Mouse (Mus musculus) central nervous system, embryonic 14 days (tissue): ENCODE data around the gene Pitpnm1. TPM values are rescaled to one million over a fixed set of nuclear protein-coding genes. Genes with fewer than 3 reads are reported as not detected.

Source experiments
- polyA plus RNA-seq: library from polyadenylated mRNA; depleted of rRNA; stranded (reverse); fragments of >200 nt; gene quantifications from 2 replicates; pipeline ENCODE4 v1.2.3, GENCODE M21; 2012; rRNA removed

The Pitpnm1 gene
- polyA plus RNA-seq, result 112 and 116 TPM in 2 replicates

GRCm38 (mm10) chr19:4099837-4100717 lies at the start of gene Pitpnm1:
Gene Pitpnm1 (plus strand): TSS chr19:4099998.

DNA sequence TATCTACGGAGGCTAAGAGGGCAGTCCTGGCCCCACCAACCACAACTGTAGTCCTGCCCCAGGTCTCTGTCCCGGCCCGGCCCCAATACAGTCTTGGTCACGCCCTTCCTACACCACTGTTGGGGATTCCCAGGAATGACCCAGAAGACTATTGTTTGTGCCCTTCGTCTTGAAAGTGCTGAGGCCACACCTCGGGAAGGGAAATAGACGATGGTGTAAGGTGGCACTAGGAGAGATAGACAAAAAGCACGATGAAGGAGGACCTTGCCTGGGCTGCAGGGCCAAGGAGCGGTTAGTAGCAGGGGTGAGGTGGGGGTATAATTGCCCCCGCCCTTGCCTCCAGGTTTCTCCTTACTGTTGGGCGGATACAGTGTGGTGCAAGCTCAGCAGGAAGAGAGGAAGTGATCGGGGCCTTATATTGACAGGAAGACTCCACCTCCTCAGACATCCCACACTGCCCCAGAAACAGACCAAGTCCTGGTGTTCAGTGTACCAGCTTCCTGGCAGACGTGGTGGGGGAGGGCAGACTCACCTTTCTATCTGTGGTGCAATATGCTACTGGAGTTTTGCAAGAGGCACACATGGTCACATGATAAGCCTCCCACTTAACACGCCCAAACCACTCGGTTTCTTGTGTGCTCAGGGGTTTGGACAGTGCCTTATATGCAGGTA lies 40.6 kb upstream of the Pitpnm1 start, which contains the start of gene Gstp3:
Gstp3 (minus strand) TSS at position 501 of the 672 bp plus-strand sequence.

DNA sequence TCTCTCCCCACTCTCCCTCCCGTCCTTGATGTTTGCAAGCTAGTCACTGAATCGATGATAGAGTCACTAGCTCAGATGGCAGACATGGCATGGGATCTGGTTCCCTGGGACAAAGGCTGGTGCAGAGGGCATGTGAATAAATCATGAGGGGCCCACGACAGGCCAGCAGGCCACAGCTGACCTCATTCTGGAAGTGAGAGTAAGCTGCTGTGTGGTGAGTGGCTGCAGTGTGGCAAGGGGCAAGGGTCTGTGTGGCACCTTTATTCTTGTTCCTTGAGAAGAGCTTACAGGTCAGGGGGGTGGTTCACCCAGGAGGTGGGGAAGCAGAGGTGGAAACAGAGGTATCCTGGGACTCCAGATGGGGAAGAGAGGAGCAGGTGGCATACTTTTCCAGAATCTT lies 18.4 kb upstream of the Pitpnm1 start, which contains the start of gene Cabp2:
Cabp2 (plus strand) TSS at position 185 of the 400 bp plus-strand sequence.

GRCm38 (mm10) chr19:4096642-4097440 lies 3.0 kb upstream of the Pitpnm1 start, which contains the start of gene Cdk2ap2:
Gene Cdk2ap2 (plus strand): TSS chr19:4097182.

DNA sequence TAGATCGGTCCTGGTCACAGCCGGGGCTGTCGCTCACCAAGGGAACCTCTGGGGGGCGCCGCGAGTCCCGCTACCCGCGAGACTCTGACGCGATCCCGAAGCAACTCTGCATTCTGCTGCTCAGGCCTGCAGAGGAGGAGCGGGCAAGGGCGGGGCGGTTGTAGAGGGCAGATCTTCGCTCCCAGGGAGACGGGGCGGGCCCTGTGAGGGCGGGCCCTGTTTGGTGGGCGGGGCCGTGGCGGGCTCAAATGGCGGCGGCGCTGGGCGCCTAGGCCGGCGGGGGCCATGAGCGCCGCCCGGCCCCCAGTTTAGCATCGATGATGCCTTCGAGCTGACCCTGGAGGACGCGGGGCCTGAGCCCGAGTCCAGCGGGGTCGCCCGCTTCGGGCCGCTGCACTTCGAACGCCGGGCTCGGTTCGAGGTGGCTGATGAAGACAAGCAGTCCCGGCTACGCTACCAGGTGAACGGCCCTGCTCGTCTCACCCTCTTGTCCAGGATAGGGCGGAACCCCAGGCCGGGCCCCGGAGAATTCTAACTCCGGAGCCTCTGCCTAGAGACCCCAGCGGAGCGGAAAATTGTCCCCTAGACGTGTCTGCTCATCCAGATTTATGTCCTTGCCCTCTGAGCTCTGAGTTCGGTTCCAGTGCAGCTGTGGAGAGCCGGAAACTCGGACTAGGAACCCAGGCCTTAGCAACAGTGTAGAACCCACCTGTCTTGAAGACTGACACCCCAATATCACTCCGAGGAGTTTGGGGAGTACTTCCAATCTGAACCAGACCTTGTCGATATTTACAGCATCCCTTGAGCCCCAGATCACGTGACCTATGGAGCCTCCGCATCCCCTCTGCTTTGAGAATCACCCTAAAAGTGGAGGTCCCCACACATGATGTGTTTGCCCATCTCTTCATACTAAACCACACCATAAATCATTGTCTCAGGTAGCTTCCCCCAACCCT lies 26.2 kb downstream of the Pitpnm1 start, which contains the start of gene Aip:
Aip (minus strand) TSS at position 118 of the 956 bp plus-strand sequence.

DNA sequence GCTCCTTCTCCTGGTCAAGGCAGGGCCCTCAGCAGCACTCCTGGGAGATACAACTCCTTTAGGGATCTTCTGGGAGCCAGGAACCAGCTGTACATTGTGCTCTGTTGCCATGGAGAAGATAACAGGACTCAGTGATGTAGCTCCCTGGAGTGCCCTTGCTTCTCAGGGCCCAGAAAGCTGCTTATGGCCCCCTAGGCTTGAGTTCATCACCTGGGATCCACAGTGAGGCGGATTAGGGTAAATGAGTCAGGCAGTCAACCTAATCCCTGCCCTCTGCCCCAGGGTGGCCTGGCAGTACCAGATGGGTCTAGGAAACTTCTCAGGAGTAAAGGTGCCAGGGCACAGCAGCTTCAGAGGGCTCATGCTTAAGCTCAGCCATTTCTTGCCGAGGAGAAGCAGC lies 39.6 kb downstream of the Pitpnm1 start, which contains the start of gene Gpr152:
Gpr152 (plus strand) TSS at position 342 of the 400 bp plus-strand sequence.

DNA sequence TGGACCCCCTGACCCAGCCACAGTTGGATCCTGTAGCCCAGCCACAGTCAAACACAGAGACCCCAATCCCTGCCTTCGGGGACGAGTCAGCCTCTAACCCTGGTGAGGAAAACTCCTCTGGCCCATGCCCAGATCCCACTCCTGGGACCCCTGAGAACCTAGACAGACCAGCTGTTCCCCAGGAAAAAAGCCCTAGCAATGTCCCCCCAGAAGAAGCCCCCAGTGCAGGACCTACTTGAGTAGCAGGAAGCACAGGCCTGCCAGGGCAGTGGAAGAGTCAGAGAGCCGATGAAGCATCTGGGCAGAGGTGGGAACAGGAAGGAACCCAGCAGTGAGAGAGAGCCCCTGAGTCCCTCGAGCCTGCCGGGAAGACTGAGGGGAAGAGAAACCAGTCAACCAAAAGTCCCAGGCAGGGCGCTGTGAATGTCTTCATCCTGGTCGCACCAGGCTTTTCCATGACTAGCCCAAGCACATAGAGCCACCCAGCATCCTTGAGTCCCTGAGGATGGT lies 44.0 kb downstream of the Pitpnm1 start, which contains the start of gene Cabp4:
Cabp4 (minus strand) TSS at position 275 of the 510 bp plus-strand sequence.

DNA sequence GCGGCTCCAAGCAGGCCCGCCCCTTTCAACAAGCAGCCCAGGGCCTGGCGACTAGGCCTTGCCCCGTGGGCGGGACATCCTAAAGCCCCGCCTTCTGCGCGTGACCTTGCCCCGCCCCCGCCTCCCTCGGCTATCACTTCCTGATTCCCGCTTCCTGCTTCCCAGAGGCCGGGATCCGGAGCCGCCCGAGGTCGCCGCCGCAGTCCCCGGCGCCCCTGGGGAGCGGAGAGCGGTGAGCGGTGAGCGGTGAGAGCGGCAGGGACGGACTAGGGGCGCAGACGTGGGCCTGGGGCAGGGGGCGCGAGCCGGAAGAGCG lies 48.7 kb downstream of the Pitpnm1 start, which contains the start of gene Coro1b:
Coro1b (plus strand) TSS at position 129 of the 316 bp plus-strand sequence.

GRCm38 (mm10) chr19:4153232-4153654 lies 53.4 kb downstream of the Pitpnm1 start, which contains the start of gene Ptprcap:
Gene Ptprcap (plus strand): TSS chr19:4153604.

GRCm38 (mm10) chr19:4162646-4163542 lies 63.1 kb downstream of the Pitpnm1 start, which contains the start of gene Rps6kb2:
Gene Rps6kb2 (minus strand): TSS chr19:4163354.

Other genes with a start within 250 kb of the Pitpnm1 start
- 83.3 and 86.1 TPM in 2 replicates for gene Chka, start 248.2 kb upstream of the Pitpnm1 start, polyA plus RNA-seq
- 48.5 and 61.6 TPM in 2 replicates for gene Tcirg1, start 192.9 kb upstream of the Pitpnm1 start, polyA plus RNA-seq
- gene Ndufs8, start 187.2 kb upstream of the Pitpnm1 start, polyA plus RNA-seq, result 173 and 186 TPM in 2 replicates
- 1.7 and 1.8 TPM in 2 replicates for gene Aldh3b1, start 170.2 kb upstream of the Pitpnm1 start, polyA plus RNA-seq
- gene Unc93b1, start 164.8 kb upstream of the Pitpnm1 start, polyA plus RNA-seq, result 14.5 and 15.1 TPM in 2 replicates
- 0.05 TPM in 1 of 2 replicates, not detected in the other for gene Aldh3b3, start 141.4 kb upstream of the Pitpnm1 start, polyA plus RNA-seq
- 0.32 and 1.8 TPM in 2 replicates for gene Aldh3b2, start 127.7 kb upstream of the Pitpnm1 start, polyA plus RNA-seq
- gene Acy3, start 113.4 kb upstream of the Pitpnm1 start, polyA plus RNA-seq, result 2.3 and 3.3 TPM in 2 replicates
- 0.05 and 0.21 TPM in 2 replicates for gene Tbx10, start 107.2 kb upstream of the Pitpnm1 start, polyA plus RNA-seq
- gene Nudt8, start 99.4 kb upstream of the Pitpnm1 start, polyA plus RNA-seq, result 14.7 and 17.5 TPM in 2 replicates
- 9.0 and 9.6 TPM in 2 replicates for gene Gm49405, start 99.4 kb upstream of the Pitpnm1 start, polyA plus RNA-seq
- gene Doc2g, start 96.7 kb upstream of the Pitpnm1 start, polyA plus RNA-seq, result 23.9 and 25.6 TPM in 2 replicates
- 172 and 187 TPM in 2 replicates for gene Ndufv1, start 87.2 kb upstream of the Pitpnm1 start, polyA plus RNA-seq
- 226 and 263 TPM in 2 replicates for gene Gstp1, start 62.0 kb upstream of the Pitpnm1 start, polyA plus RNA-seq
- gene Gstp2, start 54.0 kb upstream of the Pitpnm1 start, polyA plus RNA-seq, result 1.2 and 5.2 TPM in 2 replicates
- gene Gstp3, start 40.4 kb upstream of the Pitpnm1 start, polyA plus RNA-seq, result 0.38 TPM in 1 of 2 replicates, not detected in the other
- gene Cabp2, start 18.4 kb upstream of the Pitpnm1 start, polyA plus RNA-seq, result not detected in 2 replicates
- gene Cdk2ap2, start 2.8 kb upstream of the Pitpnm1 start, polyA plus RNA-seq, result 51.1 and 56.1 TPM in 2 replicates
- gene Aip, start 25.9 kb downstream of the Pitpnm1 start, polyA plus RNA-seq, result 122 and 129 TPM in 2 replicates
- 0.05 and 0.06 TPM in 2 replicates for gene Gpr152, start 39.8 kb downstream of the Pitpnm1 start, polyA plus RNA-seq
- gene Cabp4, start 44.0 kb downstream of the Pitpnm1 start, polyA plus RNA-seq, result 0.03 and 0.05 TPM in 2 replicates
- 245 and 266 TPM in 2 replicates for gene Coro1b, start 48.6 kb downstream of the Pitpnm1 start, polyA plus RNA-seq
- 1.6 and 2.9 TPM in 2 replicates for gene Ptprcap, start 53.6 kb downstream of the Pitpnm1 start, polyA plus RNA-seq
- gene Rps6kb2, start 63.4 kb downstream of the Pitpnm1 start, polyA plus RNA-seq, result 75.7 and 77.5 TPM in 2 replicates
- gene Carns1, start 75.5 kb downstream of the Pitpnm1 start, polyA plus RNA-seq, result 3.6 and 4.1 TPM in 2 replicates
- gene Tbc1d10c, start 91.3 kb downstream of the Pitpnm1 start, polyA plus RNA-seq, result 2.0 and 3.4 TPM in 2 replicates
- 403 and 409 TPM in 2 replicates for gene Ppp1ca, start 92.1 kb downstream of the Pitpnm1 start, polyA plus RNA-seq
- gene Rad9a, start 101.7 kb downstream of the Pitpnm1 start, polyA plus RNA-seq, result 39.4 and 40.6 TPM in 2 replicates
- gene Clcf1, start 114.2 kb downstream of the Pitpnm1 start, polyA plus RNA-seq, result 2.9 and 7.3 TPM in 2 replicates
- 1.2 TPM in 1 of 2 replicates, not detected in the other for gene AC109138.7, start 114.4 kb downstream of the Pitpnm1 start, polyA plus RNA-seq
- gene Pold4, start 131.9 kb downstream of the Pitpnm1 start, polyA plus RNA-seq, result 28.6 and 30.9 TPM in 2 replicates
- gene Ssh3, start 169.2 kb downstream of the Pitpnm1 start, polyA plus RNA-seq, result 50.7 and 62.1 TPM in 2 replicates
- 43.2 and 50.9 TPM in 2 replicates for gene Ankrd13d, start 183.1 kb downstream of the Pitpnm1 start, polyA plus RNA-seq
- gene Grk2, start 206.2 kb downstream of the Pitpnm1 start, polyA plus RNA-seq, result 107 and 108 TPM in 2 replicates